9 mouse cellular contexts compared by ENCODE assay signal in genomic region chr7:81932521-81933045, GRCm38 (mm10). TPM values are rescaled to one million over a fixed set of nuclear protein-coding genes. Genes with fewer than 3 reads are reported as not detected.
A peak's percentile ranks its signal among the peaks of the same experiment; 100 is the strongest.
DNase-seq lines count a peak whose midpoint lies in the region; ATAC-seq and TF ChIP-seq lines count a peak whose summit lies in the region.
"Had no signal": no experiment of that assay in that cellular context is flagged by ENCODE, and none has a peak within 500 bp of the region (broad histone marks: within the 10 kb centered on the region; RNA-seq: fewer than 3 reads in every experiment).

No protein-coding gene starts in this region.

- peak overlapping the region; percentile 66 for H3K4me2 ChIP-seq in hindbrain, embryonic 12.5 days (replicated peaks)
- H3K4me2 ChIP-seq in midbrain, embryonic 11.5 days: peak overlapping the region; percentile 85

- H3K27ac ChIP-seq in hindbrain, embryonic 12.5 days: no peak overlapping the region
- H3K27ac ChIP-seq in midbrain, embryonic 11.5 days (ENCODE audit: low read depth, low read length): no peak overlapping the region

- H3K4me3 ChIP-seq in hindbrain, embryonic 12.5 days: peak overlapping the region; percentile 83
- H3K4me3 ChIP-seq in midbrain, embryonic 11.5 days (ENCODE audit: low read depth, low read length): peak overlapping the region; percentile 89

- H3K9me3 ChIP-seq in hindbrain, embryonic 12.5 days (replicated peaks): no peaks in the 10 kb centered on the region
- no peaks in the 10 kb centered on the region for H3K9me3 ChIP-seq in midbrain, embryonic 11.5 days (ENCODE audit: control insufficient read depth, low read length)

- peak; percentile 3 for DNase-seq in heart, adult 8-10 months (ENCODE audit: low spot score)
- no peak for DNase-seq in heart, postnatal 25 days (ENCODE audit: low spot score)
- DNase-seq in brain, embryonic 14.5 days (ENCODE audit: low read depth): peak; percentile 33
- DNase-seq in midbrain, embryonic 11.5 days (ENCODE audit: low spot score, missing footprints): no peak
- DNase-seq in layer of hippocampus, adult 9-11 months: no peak
- DNase-seq in embryo, embryonic 9.5 days (ENCODE audit: extremely low spot score): no peak
- no peak for DNase-seq in left cerebral cortex, postnatal 10 days (ENCODE audit: extremely low spot score in 1 of 2, low spot score in 2 of 2)

- H3K4me1 ChIP-seq in hindbrain, embryonic 12.5 days: peaks cover 42% of the 10 kb centered on the region
- H3K4me1 ChIP-seq in midbrain, embryonic 11.5 days (ENCODE audit: control insufficient read depth, insufficient read depth, low read length): peaks cover 10% of the 10 kb centered on the region

- H3K9ac ChIP-seq in hindbrain, embryonic 12.5 days: peak overlapping the region; percentile 96
- H3K9ac ChIP-seq in midbrain, embryonic 11.5 days (ENCODE audit: low read length): peak overlapping the region; percentile 98

- no peak for TF ChIP-seq CTCF in brain, embryonic 14.5 days (IDR thresholded peaks at IDR 0.05; ENCODE audit: borderline replicate concordance, extremely low read depth, insufficient read depth, insufficient read length)

- no peak for ATAC-seq in hindbrain, embryonic 12.5 days (ENCODE audit: low FRiP score)
- ATAC-seq in midbrain, embryonic 11.5 days (ENCODE audit: low FRiP score): no peak

- no peaks in the 10 kb centered on the region for H3K36me3 ChIP-seq in hindbrain, embryonic 12.5 days
- no peaks in the 10 kb centered on the region for H3K36me3 ChIP-seq in midbrain, embryonic 11.5 days (ENCODE audit: control insufficient read depth, insufficient read depth, low read length)

- H3K27me3 ChIP-seq in hindbrain, embryonic 12.5 days: no peaks in the 10 kb centered on the region
- no peaks in the 10 kb centered on the region for H3K27me3 ChIP-seq in midbrain, embryonic 11.5 days (ENCODE audit: control insufficient read depth, insufficient read depth, low read length)

- 35% methylated on average over 5 of the region's 5 CpGs for WGBS in hindbrain, embryonic 12.5 days
- 42% methylated on average over 5 of the region's 5 CpGs for WGBS in midbrain, embryonic 11.5 days

- intact Hi-C loops in heart, postnatal 25 days (cut with DNase I): loop anchor here (5.0 kb wide), 1 partner anchor 145 kb away; the partner anchor contains the start of gene 3110040N11Rik
- intact Hi-C loops in left cerebral cortex, postnatal 10 days (cut with DNase I): loop anchor here (10.0 kb wide), 1 partner anchor 108 kb away; the partner anchor contains the start of gene Btbd1

- no peak for TF ChIP-seq POLR2A in brain, embryonic 14.5 days (IDR thresholded peaks at IDR 0.05; ENCODE audit: borderline replicate concordance, extremely low read depth, insufficient read depth, insufficient read length, poor library complexity, severe bottlenecking)

RNA-seq across cellular contexts. Expression of gene Hdgfl3, which starts 1.7 kb away (rescaled TPM):
- total RNA-seq in heart, adult 8-10 months (2022): 1 to 10 TPM; 7.1 to 9.5 (median 8.9) TPM
- total RNA-seq in heart, postnatal 25 days (2021): 1 to 10 TPM; 6.6 to 7.2 TPM
- 57.6 and 82.6 TPM in 2 replicates for polyA plus RNA-seq in brain, embryonic 14.5 days (2012; rRNA removed)
- 57.5 and 61.0 TPM in 2 replicates for polyA plus RNA-seq in hindbrain, embryonic 12.5 days (2016; fragmentation: Nextera tagmentation; extraction: Ambion mirVana)
- polyA plus RNA-seq in midbrain, embryonic 11.5 days (2014; fragmentation: Nextera tagmentation; extraction: Ambion mirVana): 40.2 and 42.0 TPM in 2 replicates
- total RNA-seq in left cerebral cortex, postnatal 10 days (2021): 10 to 100 TPM; 85.7 to 89.1 TPM

RNA-seq across cellular contexts. Expression of gene Bnc1, which starts 59.5 kb away (rescaled TPM):
- 1 to 10 TPM; 1.5 to 2.2 (median 1.6) TPM for total RNA-seq in heart, adult 8-10 months (2022)
- total RNA-seq in heart, postnatal 25 days (2021): 1 to 10 TPM; 1.7 to 2.3 TPM
- polyA plus RNA-seq in brain, embryonic 14.5 days (2012; rRNA removed): 0.26 and 0.56 TPM in 2 replicates
- 1.1 and 1.9 TPM in 2 replicates for polyA plus RNA-seq in hindbrain, embryonic 12.5 days (2016; fragmentation: Nextera tagmentation; extraction: Ambion mirVana)
- polyA plus RNA-seq in midbrain, embryonic 11.5 days (2014; fragmentation: Nextera tagmentation; extraction: Ambion mirVana): 0.32 and 0.44 TPM in 2 replicates
- not detected for total RNA-seq in left cerebral cortex, postnatal 10 days (2021)
- total RNA-seq: common myeloid progenitor, adult 5-6 weeks had no signal

Comparison
In these comparisons a context has a peak if more than half of its experiments do, and no peak if none do; other contexts are left out.
1. DNase-seq: peak in heart, adult 8-10 months (single experiment) and brain, embryonic 14.5 days (single experiment); none in heart, postnatal 25 days (single experiment), midbrain, embryonic 11.5 days (single experiment), layer of hippocampus, adult 9-11 months (single experiment), embryo, embryonic 9.5 days (single experiment) and left cerebral cortex, postnatal 10 days (0 of 2).
2. RNA of gene Hdgfl3, which starts 1.7 kb away (total RNA-seq): 85.7 to 89.1 TPM in left cerebral cortex, postnatal 10 days; 7.1 to 9.5 TPM in heart, adult 8-10 months and 6.6 to 7.2 TPM in heart, postnatal 25 days; every median in the first group is over 4 times any median in the second.